Mouse (Mus musculus): ENCODE measurements around the gene Cdca5.

DNA sequence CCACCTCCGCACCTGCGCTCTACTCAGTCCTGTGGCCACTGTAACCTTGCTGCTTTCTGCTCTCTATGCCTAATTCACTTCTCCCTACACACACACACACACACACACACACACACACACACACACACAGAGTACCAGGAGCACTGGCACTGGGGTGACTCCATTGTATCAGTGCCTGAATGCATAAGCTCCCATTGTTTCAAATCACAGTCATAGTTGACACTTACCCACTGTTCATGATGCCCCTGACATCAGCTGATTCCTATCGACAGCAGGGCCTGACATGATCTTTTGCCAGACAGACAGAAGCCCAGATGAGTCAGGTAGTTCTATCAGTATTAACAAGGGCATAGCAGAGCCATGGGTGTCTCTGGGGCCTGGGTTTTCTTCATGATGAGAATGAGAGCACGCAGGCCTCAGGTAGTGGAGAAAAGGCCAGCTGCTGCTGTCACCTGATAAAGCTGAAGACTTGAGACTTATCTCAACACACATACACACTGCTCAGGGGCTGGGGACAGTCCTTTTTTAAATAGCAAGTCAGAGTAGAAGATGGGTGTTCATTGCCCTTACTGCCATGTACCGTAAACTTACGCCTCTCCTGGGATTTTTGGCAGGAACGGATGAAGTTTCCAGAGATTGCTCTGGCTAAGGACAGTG lies 47.5 kb downstream of the Cdca5 start:
- TF ChIP-seq CTCF (conservative IDR thresholded peaks at IDR 0.05; ENCODE audit: insufficient read depth, insufficient read length, low read depth, low read length) (no peak), POLR2A (IDR thresholded peaks at IDR 0.05; ENCODE audit: low read depth, low read length) (no peak)
